Mouse (Mus musculus) ES-Bruce4 (cell line): ENCODE results near the gene Gls.

Source experiments
- CTCF ChIP-seq: IDR thresholded peaks from one replicate; pipeline ENCODE4 v1.8.1; 2011; ENCODE audit warnings: low read depth, low read length
- EP300 ChIP-seq: IDR thresholded peaks from 2 replicates; pipeline ENCODE4 v1.6.1; 2011; ENCODE audit warnings: low read depth, low read length; ENCODE audit not compliant: insufficient read depth
- POLR2A ChIP-seq: IDR thresholded peaks from one replicate; pipeline ENCODE4 v1.8.1; 2011; ENCODE audit warnings: low read length; ENCODE audit not compliant: insufficient read depth

DNA sequence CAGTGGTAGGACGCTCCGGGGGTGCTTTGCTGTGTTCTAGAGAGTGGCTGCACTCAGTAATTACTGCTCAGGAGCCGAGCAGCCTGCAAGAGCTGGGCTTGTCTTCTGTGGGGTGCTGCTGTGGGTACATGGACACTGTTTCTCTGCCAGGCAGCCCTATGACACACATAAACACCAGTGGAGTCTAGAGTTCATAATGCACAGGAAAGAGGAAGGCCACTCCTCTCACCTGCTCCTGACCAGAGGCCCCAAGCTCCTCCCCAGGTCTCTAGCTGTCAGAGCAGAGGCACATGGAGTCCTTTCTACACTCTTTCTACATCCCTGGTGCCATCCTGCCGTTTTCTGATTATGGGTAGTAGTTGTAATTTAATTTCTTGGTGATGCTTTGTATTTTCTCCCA, 90.9 kb downstream of the Gls start:
- no peak for TF ChIP-seq POLR2A
- TF ChIP-seq CTCF = no peak
- no peak for TF ChIP-seq EP300
